Mouse (Mus musculus): ENCODE results near the gene Ring1.

- TF ChIP-seq CTCF (IDR thresholded peaks at IDR 0.05; ENCODE audit: borderline replicate concordance, control insufficient read depth, extremely low read depth, insufficient read depth, low read length, poor library complexity) (no peak), POLR2A (IDR thresholded peaks at IDR 0.05; ENCODE audit: control insufficient read depth, extremely low read depth, insufficient read depth, low read length, poor library complexity) (no peak)
These were observed 1.7 kb upstream of the Ring1 start for GRCm38 (mm10) chr17:34026221-34026620.

Measured in thymus, adult 2 months (tissue).